Mouse (Mus musculus) CH12.LX (cell line): Measurements from ENCODE around the gene Wnt9a.

Experiments used
- BHLHE40 ChIP-seq: IDR thresholded peaks from 2 replicates; pipeline ENCODE4 v1.6.1; 2011; ENCODE audit warnings: mild to moderate bottlenecking, low read depth, low read length, improper control_type of control experiment
- CTCF ChIP-seq, 2 experiments: IDR thresholded peaks in 1 of 2; conservative IDR thresholded peaks in 1 of 2; 2 replicates each; pipeline ENCODE4 v1.5.1; 2011 to 2012; ENCODE audit warnings: low read depth in 2 of 2, low read length in 2 of 2, improper control_type of control experiment in 1 of 2, inconsistent platforms in 1 of 2, mild to moderate bottlenecking in 1 of 2, moderate library complexity in 1 of 2
- EP300 ChIP-seq: IDR thresholded peaks from 2 replicates; pipeline ENCODE4 v1.6.1; 2011; ENCODE audit warnings: low read length, improper control_type of control experiment
- JUND ChIP-seq: conservative IDR thresholded peaks from 2 replicates; pipeline ENCODE4 v1.6.1; 2011; ENCODE audit warnings: low read depth, low read length, improper control_type of control experiment
- KAT2A ChIP-seq: IDR thresholded peaks from 2 replicates; pipeline ENCODE4 v1.6.1; 2012; ENCODE audit warnings: low read length, improper control_type of control experiment, inconsistent platforms; ENCODE audit not compliant: insufficient replicate concordance
- MAFK ChIP-seq: IDR thresholded peaks from 2 replicates; pipeline ENCODE4 v1.6.1; 2011; ENCODE audit warnings: low read length, improper control_type of control experiment; ENCODE audit not compliant: insufficient replicate concordance
- MAX ChIP-seq: IDR thresholded peaks from 2 replicates; pipeline ENCODE4 v1.6.1; 2011; ENCODE audit warnings: low read length, improper control_type of control experiment
- POLR2A ChIP-seq: IDR thresholded peaks from 2 replicates; pipeline ENCODE4 v1.6.1; 2011; ENCODE audit warnings: low read depth, mild to moderate bottlenecking, improper control_type of control experiment, low read length
- POLR2AphosphoS2 ChIP-seq: IDR thresholded peaks from 2 replicates; pipeline ENCODE4 v1.6.1; 2011; ENCODE audit warnings: low read depth, low read length, improper control_type of control experiment
- RCOR1 ChIP-seq: conservative IDR thresholded peaks from 2 replicates; pipeline ENCODE4 v1.6.1; 2012; ENCODE audit warnings: low read depth, mild to moderate bottlenecking, inconsistent platforms, low read length, improper control_type of control experiment
- SIN3A ChIP-seq: IDR thresholded peaks from 2 replicates; pipeline ENCODE4 v1.6.1; 2012; ENCODE audit warnings: low read length, improper control_type of control experiment, inconsistent platforms
- USF1 ChIP-seq: IDR thresholded peaks from 2 replicates; pipeline ENCODE4 v1.6.1; 2014; ENCODE audit warnings: low read depth, mild to moderate bottlenecking, inconsistent platforms, low read length, improper control_type of control experiment
- ZC3H11A ChIP-seq: IDR thresholded peaks from 2 replicates; pipeline ENCODE4 v1.6.1; 2012; ENCODE audit warnings: low read depth, mild to moderate bottlenecking, inconsistent platforms, low read length, improper control_type of control experiment

- TF ChIP-seq MAX (no peak), POLR2A (no peak), BHLHE40 (no peak), JUND (no peak), POLR2AphosphoS2 (no peak), SIN3A (no peak), CTCF (conservative IDR thresholded peaks at IDR 0.05 in 1 of 2, IDR thresholded peaks at IDR 0.05 in 1 of 2; ENCODE audit: low read depth in 2 of 2, low read length in 2 of 2) (no peak), EP300 (no peak), USF1 (no peak), ZC3H11A (no peak), RCOR1 (no peak), MAFK (no peak), KAT2A (no peak)
Observed at GRCm38 (mm10) chr11:59306461-59307421, at the start of gene Wnt9a.
